Mouse (Mus musculus) stomach, postnatal 0 days (tissue): ENCODE data around the gene Ppp3ca.

Experiments
- CTCF ChIP-seq: IDR thresholded peaks from 2 replicates; pipeline ENCODE4 v1.5.1; 2016; ENCODE audit warnings: antibody characterized with exemption, low read depth, mild to moderate bottlenecking, moderate library complexity
- EP300 ChIP-seq: optimal IDR thresholded peaks from 2 replicates; pipeline ENCODE3; 2016; ENCODE audit warnings: antibody characterized with exemption

DNA sequence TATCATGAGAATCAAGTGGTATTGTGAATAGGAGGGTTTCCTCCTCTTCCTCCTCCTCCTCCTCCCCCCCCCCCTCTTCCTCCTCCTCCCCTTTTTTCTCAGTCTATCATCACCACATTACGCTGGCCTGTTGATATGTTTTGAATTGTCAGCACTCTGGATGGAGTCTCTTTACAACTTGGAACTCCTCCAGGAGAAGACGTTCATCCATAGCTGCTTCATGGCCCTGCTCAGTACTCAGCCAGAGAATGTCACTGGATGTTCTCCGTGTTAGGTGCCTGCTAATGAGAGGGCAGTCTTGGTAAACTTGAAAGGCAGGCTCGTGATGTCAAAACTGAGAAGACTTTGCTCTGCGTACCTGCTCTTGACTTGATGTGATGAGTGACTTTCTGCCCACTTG, 149.1 kb downstream of the Ppp3ca start:
- TF ChIP-seq CTCF (no peak), EP300 (no peak)
